Mouse (Mus musculus): ENCODE measurements around the gene Rbm24. TPM values are rescaled to one million over a fixed set of nuclear protein-coding genes. Genes with fewer than 3 reads are reported as not detected.

Rbm24 gene
- total RNA-seq, 2 experiments from 2014 or later, result not detected

DNA sequence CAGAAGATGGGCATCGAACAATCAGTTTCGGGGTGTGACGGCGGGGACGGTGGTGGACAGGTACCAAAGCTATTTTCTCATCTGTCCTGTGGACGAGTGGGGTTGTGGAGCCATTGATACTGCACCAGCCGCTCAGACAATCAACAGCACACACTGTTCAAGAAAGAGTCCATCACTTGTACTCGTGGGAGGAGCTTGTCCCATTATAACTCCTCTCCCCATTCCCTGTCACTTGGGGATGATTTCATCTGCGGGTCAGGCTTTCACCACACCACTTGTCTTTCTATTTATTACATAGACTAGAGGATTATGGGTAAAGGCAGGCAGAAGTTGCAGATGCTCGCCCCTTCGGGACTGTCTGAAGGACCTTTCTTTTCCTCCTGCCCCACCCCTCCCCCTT lies 11.6 kb downstream of the Rbm24 start:
- no peak for ATAC-seq (replicated peaks; ENCODE audit: low FRiP score, low TSS enrichment, poor library complexity, severe bottlenecking)

DNA sequence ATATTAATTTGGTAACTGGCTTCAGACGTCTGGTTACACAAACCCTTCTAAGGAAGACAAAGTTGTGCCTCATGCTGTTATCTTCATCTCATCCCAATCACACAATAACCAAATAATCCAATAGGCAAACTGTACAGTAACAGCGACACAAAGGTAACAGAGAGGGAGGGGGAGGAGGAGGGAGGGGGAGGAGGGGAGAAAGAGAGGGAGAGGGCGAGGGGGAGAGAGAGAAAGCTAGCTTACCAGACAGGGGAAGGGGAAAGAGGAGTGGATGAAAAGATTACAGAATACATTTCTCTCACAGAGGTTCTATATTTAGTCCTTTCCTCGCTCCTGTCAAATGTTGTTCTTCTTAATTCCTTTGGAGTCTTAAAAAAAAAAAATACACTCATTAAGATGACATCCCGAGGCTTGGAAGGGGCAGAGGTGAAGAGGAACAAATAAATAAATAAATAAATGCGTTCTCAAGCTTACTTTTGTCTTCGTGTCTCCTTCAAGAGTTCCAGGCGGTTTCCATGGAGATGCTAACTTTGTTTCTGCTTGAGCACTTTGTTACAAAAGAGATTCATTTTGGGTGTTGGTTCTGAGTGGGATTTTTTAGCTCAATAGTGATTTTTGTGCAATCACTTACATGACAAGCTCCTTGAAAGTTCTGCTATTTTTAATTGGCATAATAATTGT lies 15.8 kb downstream of the Rbm24 start:
- ATAC-seq (replicated peaks; ENCODE audit: low FRiP score, low TSS enrichment, poor library complexity, severe bottlenecking), result no peak

DNA sequence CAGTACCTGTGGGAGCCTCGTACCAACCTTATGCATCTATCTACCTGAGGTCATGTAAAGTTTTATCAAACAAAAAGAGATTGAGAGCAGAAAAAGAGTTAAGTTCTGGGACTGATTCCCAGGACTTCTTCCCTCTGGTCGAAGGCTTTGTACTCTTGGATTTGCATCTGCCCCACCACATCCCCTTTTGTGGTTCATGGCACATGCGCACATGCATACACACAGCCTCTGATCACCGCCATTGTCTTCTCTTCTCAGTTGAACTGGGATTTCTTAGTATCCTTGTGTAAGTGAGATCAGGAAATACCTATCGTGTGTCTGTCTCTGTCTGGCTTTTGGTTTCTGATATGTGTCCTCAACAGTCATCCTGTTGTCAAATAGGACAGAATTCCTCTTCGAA lies 20.7 kb downstream of the Rbm24 start:
- ATAC-seq (replicated peaks; ENCODE audit: low FRiP score, low TSS enrichment, poor library complexity, severe bottlenecking), result no peak

DNA sequence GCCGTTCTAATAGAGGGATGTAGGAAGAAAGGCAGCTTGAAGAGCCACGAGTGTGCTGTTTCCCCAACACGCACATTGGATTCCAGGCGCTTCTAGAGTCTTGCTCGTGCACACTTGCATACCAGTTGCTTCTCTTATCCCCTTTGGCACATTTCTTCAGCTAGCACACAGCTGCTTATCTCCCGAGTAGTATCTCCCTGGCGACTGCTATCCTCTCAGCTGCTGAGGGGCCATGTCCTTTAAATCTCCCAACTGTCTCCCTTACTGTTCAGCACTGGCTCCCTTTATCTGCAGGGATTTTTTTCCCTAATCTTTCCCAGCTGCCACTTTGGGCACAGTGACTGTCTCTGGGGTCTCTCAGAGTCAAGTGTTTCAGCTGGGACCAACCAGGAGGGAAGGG lies 25.8 kb downstream of the Rbm24 start:
- peak; percentile 97 for ATAC-seq (replicated peaks; ENCODE audit: low FRiP score, low TSS enrichment, poor library complexity, severe bottlenecking)

DNA sequence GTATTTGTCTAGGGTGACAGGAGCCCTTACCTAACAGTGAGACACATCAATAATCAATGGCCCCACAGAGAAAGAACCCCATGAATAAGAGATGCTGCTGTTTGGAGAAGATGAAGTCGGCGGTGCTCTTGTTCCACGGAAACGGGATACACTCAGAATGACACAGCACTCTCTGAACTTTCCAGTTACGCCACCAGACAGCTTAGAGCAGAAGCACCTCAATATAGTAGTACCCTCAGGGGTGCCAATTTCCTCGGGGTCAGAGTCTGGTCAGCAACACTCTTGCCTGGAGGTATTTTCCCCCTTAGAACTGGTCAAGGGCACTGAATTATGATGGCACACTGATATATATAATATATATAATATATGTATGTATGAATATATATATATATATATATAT lies 27.8 kb downstream of the Rbm24 start:
- ATAC-seq (replicated peaks; ENCODE audit: low FRiP score, low TSS enrichment, poor library complexity, severe bottlenecking), result no peak

DNA sequence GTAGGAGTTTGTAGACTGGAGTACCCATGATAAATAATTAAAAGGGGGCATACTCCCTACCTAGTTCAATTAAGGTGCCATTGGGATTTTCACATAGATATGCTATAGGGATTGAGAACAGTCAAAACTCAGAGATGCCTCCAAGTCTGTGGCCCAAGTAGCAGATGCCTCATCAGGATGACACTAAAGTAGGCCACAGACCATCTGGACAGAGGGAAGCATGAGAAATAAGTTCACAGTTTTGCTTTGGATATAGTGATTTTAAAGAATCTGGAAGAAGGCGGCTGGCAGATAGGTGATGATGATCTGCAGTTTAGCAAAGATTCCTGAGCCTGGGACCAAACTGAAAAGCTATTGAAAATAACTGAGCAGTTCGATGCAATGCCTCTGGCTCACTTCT lies 30.0 kb downstream of the Rbm24 start:
- no peak for ATAC-seq (replicated peaks; ENCODE audit: low FRiP score, low TSS enrichment, poor library complexity, severe bottlenecking)

DNA sequence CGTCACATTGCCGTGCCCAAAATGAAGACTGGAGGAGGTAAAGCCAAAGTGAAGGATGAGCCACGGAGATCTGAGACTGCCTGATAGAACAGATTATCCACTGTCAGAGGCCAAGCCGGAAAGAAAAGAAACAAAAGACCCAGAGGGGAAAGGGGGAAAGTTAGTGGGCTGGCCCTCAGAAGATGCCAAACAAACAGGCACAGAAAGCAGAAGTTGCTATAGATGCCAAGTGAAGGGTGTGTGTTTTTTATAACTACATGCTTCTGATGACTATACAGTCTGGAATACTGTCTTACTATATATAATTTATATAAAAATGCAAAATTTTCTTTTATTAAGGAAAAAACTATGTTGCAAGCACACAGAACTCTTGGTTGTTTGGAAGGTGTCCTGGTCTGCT lies 31.7 kb downstream of the Rbm24 start:
- ATAC-seq (replicated peaks; ENCODE audit: low FRiP score, low TSS enrichment, poor library complexity, severe bottlenecking), result no peak

DNA sequence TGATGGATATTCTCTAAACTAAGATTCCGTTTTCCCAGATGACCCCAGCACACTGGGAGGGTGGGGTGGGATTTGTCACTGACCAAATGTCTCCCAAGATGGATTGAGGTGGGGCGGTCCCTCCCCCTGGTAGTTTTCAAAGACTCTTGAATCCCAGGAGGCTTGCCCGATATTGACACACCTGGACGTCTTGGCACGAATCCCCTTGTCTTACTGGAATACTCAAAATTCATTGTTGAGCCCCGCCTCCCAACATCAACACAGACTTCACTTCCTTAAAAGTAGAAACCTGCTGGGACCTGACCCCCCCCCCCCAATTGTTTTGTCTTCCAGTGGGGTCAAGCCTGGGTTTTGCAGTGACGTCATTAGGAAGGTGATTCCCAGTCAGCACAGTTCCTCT lies 32.4 kb downstream of the Rbm24 start:
- no peak for ATAC-seq (replicated peaks; ENCODE audit: low FRiP score, low TSS enrichment, poor library complexity, severe bottlenecking)

DNA sequence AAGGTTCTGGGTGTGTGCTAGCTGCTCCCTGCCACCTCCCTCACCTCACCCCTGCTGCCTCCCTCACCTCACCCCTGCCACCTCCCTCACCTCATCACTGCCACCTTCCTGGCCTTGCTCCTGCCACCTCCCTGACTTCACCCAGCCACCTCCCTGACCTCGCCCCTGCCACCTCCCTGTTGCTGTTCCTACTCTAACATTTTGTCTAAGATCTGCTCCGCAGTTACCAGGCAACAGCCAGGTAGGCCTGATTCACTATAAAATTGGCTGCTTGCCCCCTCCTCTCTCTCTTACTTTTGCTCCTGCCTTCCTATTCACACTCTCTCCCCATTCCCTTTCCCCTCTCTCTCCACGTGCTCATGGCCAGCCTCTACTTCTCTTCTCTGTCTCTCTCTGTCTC lies 33.3 kb downstream of the Rbm24 start:
- no peak for ATAC-seq (replicated peaks; ENCODE audit: low FRiP score, low TSS enrichment, poor library complexity, severe bottlenecking)

DNA sequence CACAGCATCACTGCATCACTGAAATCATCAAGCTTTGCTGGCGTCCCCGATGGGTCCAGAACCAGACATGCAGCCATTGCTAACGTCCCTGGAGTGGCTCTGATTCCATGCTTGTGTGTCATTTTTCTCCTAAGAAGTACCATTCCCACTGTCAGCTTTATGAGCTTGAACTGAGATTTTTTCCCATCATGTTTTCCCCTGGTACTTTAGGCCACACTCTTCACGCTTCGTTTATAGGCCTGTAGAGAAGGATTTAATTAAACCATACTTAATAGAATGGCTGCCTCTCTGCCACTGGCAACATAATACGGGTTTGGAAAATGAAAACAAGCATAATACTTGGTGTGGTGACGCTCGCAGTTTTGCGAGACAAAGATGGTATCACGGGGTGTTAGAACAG lies 41.3 kb downstream of the Rbm24 start:
- ATAC-seq (replicated peaks; ENCODE audit: low FRiP score, low TSS enrichment, poor library complexity, severe bottlenecking), result no peak

DNA sequence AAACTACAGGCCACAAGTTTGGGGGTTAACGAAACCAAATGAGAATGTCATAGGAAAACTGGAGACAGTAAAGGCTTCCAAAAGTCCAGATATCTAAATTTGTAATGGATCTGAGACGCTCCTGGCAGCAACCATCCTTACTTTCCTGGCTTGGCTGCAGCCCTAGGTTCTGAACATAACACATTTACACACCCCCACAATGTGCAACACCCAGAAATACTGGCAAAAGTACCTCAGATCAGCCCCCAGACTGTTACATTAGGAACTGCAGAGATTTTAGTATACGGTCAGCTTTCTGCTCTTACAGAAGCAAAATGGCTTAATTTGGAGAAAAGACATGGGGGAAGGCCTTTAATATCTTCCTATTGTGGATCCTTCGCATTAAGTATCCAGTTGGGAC lies 44.0 kb downstream of the Rbm24 start:
- no peak for ATAC-seq (replicated peaks; ENCODE audit: low FRiP score, low TSS enrichment, poor library complexity, severe bottlenecking)

DNA sequence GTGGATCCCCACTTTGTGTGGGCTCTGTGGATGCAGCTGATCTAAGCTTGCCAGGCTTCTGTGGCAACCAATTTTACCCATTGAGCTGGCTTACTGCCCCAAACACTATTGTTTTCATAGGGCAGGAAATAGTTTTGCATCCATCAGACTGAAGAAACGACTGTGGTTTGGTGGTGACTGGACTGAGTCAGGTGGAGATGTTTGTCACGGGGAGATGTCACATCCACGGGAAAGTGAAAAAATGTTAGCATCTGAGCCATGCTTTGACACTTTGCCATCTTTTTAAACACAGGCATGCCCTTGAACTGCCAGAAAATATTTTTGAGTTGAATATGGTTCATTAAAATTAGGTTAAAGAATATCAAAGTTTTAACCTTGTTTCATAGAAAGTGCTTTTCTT lies 45.5 kb downstream of the Rbm24 start:
- no peak for ATAC-seq (replicated peaks; ENCODE audit: low FRiP score, low TSS enrichment, poor library complexity, severe bottlenecking)

DNA sequence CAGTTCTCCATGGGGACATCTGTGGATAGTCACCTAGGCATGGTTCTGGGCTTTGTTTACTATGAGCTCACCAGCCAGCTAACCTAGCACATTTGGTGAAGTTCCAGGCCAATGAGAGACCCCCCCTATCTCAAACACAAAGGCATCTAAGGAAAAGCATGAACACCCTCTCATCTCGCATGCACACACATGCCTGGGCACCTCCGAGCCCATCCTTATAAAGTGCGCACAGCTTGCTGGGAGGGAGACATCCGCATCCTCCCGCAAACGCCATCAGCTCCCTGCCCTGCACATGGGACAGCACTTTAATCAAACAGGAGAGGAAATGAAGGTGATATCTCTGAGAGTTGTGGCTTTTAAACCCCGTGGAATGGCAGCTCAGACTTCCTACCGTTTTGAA lies 50.0 kb downstream of the Rbm24 start:
- ATAC-seq (replicated peaks; ENCODE audit: low FRiP score, low TSS enrichment, poor library complexity, severe bottlenecking), result no peak

DNA sequence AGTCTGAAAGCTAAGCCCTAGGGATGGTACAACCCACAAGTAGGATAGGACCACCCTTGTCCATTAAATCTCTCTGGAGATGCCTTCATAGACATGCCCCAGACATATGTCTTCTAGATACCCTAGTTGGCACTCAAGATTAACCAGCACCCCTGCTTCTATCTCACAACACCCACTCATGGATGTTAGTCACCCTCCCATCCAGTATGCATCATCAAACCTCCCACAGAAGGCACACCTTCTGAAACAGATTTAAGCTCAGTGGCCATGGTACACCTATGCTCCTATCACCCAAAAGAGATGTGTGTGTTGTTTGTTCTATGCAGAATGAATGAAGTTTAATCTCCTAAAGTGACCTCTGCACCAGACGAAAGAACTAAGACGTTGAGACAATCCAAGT lies 51.3 kb downstream of the Rbm24 start:
- no peak for ATAC-seq (replicated peaks; ENCODE audit: low FRiP score, low TSS enrichment, poor library complexity, severe bottlenecking)

Other genes with a start within 250 kb of the Rbm24 start
- gene Stmnd1, start 144.7 kb upstream of the Rbm24 start, total RNA-seq (2014; fragmentation: Nextera tagmentation), result not detected in 2 replicates
- not detected in 2 replicates for gene Stmnd1, start 144.7 kb upstream of the Rbm24 start, total RNA-seq (2017)
- 1.9 TPM in 1 of 2 replicates, not detected in the other for gene Cap2, start 83.4 kb downstream of the Rbm24 start, total RNA-seq (2014; fragmentation: Nextera tagmentation)
- gene Cap2, start 83.4 kb downstream of the Rbm24 start, total RNA-seq (2017), result 1.7 and 2.0 TPM in 2 replicates

All from megakaryocyte-erythroid progenitor cell, adult 5-6 weeks (primary cell).